Mouse (Mus musculus): ENCODE results near the gene Dzip1.

DNA sequence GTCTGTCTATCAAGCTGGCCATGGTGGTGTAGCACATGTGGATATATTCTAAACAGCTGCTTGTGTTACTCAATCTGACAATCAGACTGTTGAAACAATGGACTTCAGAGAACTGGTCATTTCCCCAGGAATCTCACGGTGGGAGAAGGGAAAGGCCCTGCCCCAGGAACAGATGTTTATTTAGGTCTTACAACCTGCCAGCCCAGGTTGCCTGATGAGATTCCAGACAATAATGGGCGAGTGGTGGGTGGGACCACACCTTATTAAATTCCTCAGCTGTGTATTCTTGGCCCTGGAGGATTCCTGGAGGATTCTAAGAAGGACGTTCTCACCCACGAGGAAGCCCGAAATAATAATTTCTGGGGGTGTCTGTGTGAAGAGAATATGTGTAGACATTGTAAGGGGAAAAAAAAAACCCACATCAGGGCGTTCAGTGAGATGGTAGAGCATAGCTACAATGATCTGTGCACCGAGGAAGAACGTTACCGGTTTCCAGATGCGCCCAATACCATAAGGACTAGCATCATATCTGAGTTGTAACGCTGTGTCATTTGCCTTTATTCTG is 46.8 kb downstream of the Dzip1 start:
- TF ChIP-seq POLR2A (IDR thresholded peaks at IDR 0.05; ENCODE audit: borderline replicate concordance, low read depth, low read length) (no peak), CTCF (IDR thresholded peaks at IDR 0.05; ENCODE audit: low read depth, low read length) (no peak)

All from bone marrow macrophage, adult 2 months (primary cell).